In the genomic region with DNA sequence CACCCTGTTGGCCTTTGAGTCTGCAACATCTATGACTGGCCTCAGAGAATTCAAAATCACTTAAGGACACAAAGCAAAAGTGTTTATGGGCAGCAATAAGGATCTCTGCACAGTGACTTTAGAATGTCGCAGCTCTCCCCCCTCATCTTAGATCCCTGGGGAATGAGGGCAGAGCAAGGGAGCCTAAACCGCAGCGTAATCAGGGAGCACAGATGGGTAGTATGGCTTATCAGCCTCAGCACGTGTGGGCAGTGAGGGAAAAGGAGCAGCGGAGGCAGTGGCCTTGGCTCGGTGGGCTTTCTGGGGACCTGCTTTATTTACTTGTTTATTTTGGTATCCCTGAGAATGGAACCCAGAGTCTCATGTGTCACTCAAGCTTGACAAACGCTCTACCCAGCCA, we compare ENCODE assay signal across 19 mouse cellular contexts. TPM values are rescaled to one million over a fixed set of nuclear protein-coding genes. Genes with fewer than 3 reads are reported as not detected.
DNase-seq lines count a peak whose midpoint lies in the region; ATAC-seq and TF ChIP-seq lines count a peak whose summit lies in the region.
"Had no signal": no experiment of that assay in that cellular context is flagged by ENCODE, and none has a peak within 500 bp of the region (broad histone marks: within the 10 kb centered on the region; RNA-seq: fewer than 3 reads in every experiment).

No protein-coding gene starts in this region.

- 0 out of 2 replicates have a peak overlapping the region, but pooled peaks have one; percentile 13 for H3K27ac ChIP-seq in lung, embryonic 16.5 days (ENCODE audit: low read length)
- H3K27ac ChIP-seq in stomach, embryonic 14.5 days (ENCODE audit: low read length) = peak overlapping the region; percentile 2; the same call in 1 of the 2 replicates
- no peak overlapping the region for H3K27ac ChIP-seq in stomach, postnatal 0 days (replicated peaks)
- H3K27ac ChIP-seq in liver, embryonic 14.5 days = no peak overlapping the region
- H3K27ac ChIP-seq in kidney, embryonic 16.5 days (ENCODE audit: low read length) = no peak overlapping the region
- H3K27ac ChIP-seq: embryonic facial prominence, embryonic 10.5 days; forebrain, embryonic 13.5 days; heart, embryonic 10.5 days; hindbrain, embryonic 12.5 days had no signal

- no peaks in the 10 kb centered on the region for H3K9me3 ChIP-seq in lung, embryonic 16.5 days (ENCODE audit: control insufficient read depth, low read length)
- no peaks in the 10 kb centered on the region for H3K9me3 ChIP-seq in stomach, embryonic 14.5 days (ENCODE audit: control insufficient read depth, low read depth, low read length)
- H3K9me3 ChIP-seq in stomach, postnatal 0 days (ENCODE audit: control insufficient read depth, low read length) = no peaks in the 10 kb centered on the region
- no peaks in the 10 kb centered on the region for H3K9me3 ChIP-seq in liver, embryonic 14.5 days (ENCODE audit: control insufficient read depth, low read length)
- no peaks in the 10 kb centered on the region for H3K9me3 ChIP-seq in kidney, embryonic 16.5 days (ENCODE audit: low read length)
- H3K9me3 ChIP-seq: embryonic facial prominence, embryonic 10.5 days; forebrain, embryonic 13.5 days; heart, embryonic 10.5 days; hindbrain, embryonic 12.5 days had no signal

- H3K36me3 ChIP-seq in lung, embryonic 16.5 days (ENCODE audit: control insufficient read depth, insufficient read depth, low read length) = no peaks in the 10 kb centered on the region
- no peaks in the 10 kb centered on the region for H3K36me3 ChIP-seq in stomach, embryonic 14.5 days (ENCODE audit: control insufficient read depth, insufficient read depth, low read length)
- H3K36me3 ChIP-seq in stomach, postnatal 0 days (ENCODE audit: control insufficient read depth, insufficient read depth, low read length) = no peaks in the 10 kb centered on the region
- H3K36me3 ChIP-seq in liver, embryonic 14.5 days (replicated peaks; ENCODE audit: control insufficient read depth, insufficient read depth, low read depth) = no peaks in the 10 kb centered on the region
- H3K36me3 ChIP-seq in kidney, embryonic 16.5 days (ENCODE audit: insufficient read depth, low read length) = no peaks in the 10 kb centered on the region
- H3K36me3 ChIP-seq: embryonic facial prominence, embryonic 10.5 days; heart, embryonic 10.5 days; hindbrain, embryonic 12.5 days had no signal

- WGBS in lung, embryonic 16.5 days = 39% methylated on average over 7 of the region's 7 CpGs
- WGBS in stomach, embryonic 14.5 days = 44% methylated on average over 7 of the region's 7 CpGs
- 63% methylated on average over 7 of the region's 7 CpGs for WGBS in stomach, postnatal 0 days
- 13% methylated on average over 7 of the region's 7 CpGs for WGBS in liver, embryonic 14.5 days (ENCODE audit: insufficient replicate concordance)
- WGBS in kidney, embryonic 16.5 days = 44% methylated on average over 7 of the region's 7 CpGs

- no peak overlapping the region for H3K4me3 ChIP-seq in lung, embryonic 16.5 days (ENCODE audit: low read length)
- no peak overlapping the region for H3K4me3 ChIP-seq in stomach, embryonic 14.5 days (ENCODE audit: low read depth, low read length)
- H3K4me3 ChIP-seq in stomach, postnatal 0 days (ENCODE audit: low read depth, low read length) = no peak overlapping the region
- H3K4me3 ChIP-seq in liver, embryonic 14.5 days (ENCODE audit: insufficient read depth in 1 of 2, low read depth in 2 of 2, low read length in 2 of 2) = no peak overlapping the region
- no peak overlapping the region for H3K4me3 ChIP-seq in kidney, embryonic 16.5 days (ENCODE audit: low read length)
- H3K4me3 ChIP-seq: embryonic facial prominence, embryonic 10.5 days; forebrain, embryonic 13.5 days; heart, embryonic 10.5 days; hindbrain, embryonic 12.5 days had no signal

- H3K27me3 ChIP-seq in lung, embryonic 16.5 days (ENCODE audit: control insufficient read depth, insufficient read depth, low read depth, low read length) = no peaks in the 10 kb centered on the region
- H3K27me3 ChIP-seq in stomach, embryonic 14.5 days (ENCODE audit: control insufficient read depth, insufficient read depth, low read length) = no peaks in the 10 kb centered on the region
- H3K27me3 ChIP-seq in stomach, postnatal 0 days (ENCODE audit: control insufficient read depth, insufficient read depth, low read length) = no peaks in the 10 kb centered on the region
- no peaks in the 10 kb centered on the region for H3K27me3 ChIP-seq in liver, embryonic 14.5 days (ENCODE audit: control insufficient read depth, insufficient read depth, low read length)
- no peaks in the 10 kb centered on the region for H3K27me3 ChIP-seq in kidney, embryonic 16.5 days (ENCODE audit: insufficient read depth, low read length)
- H3K27me3 ChIP-seq: forebrain, embryonic 13.5 days had no signal

- no peak for TF ChIP-seq EP300 in stomach, postnatal 0 days (optimal IDR thresholded peaks at IDR 0.05)
- TF ChIP-seq EP300 in liver, embryonic 14.5 days (IDR thresholded peaks at IDR 0.05; ENCODE audit: low read depth) = peak; percentile 48

- peaks cover 15% of the 10 kb centered on the region for H3K4me1 ChIP-seq in lung, embryonic 16.5 days (replicated peaks; ENCODE audit: control insufficient read depth, insufficient read depth, low read length)
- peaks cover 20% of the 10 kb centered on the region; the same call in 1 of the 2 replicates for H3K4me1 ChIP-seq in stomach, embryonic 14.5 days (ENCODE audit: control insufficient read depth, insufficient read depth, low read length)
- H3K4me1 ChIP-seq in stomach, postnatal 0 days (replicated peaks; ENCODE audit: control insufficient read depth, insufficient read depth) = no peaks in the 10 kb centered on the region
- peaks cover 0 to 15% of the 10 kb centered on the region in 2 experiments; a peak in 3 of 4 replicates for H3K4me1 ChIP-seq in liver, embryonic 14.5 days (replicated peaks; ENCODE audit: control insufficient read depth in 2 of 2, insufficient read depth in 2 of 2, low read length in 1 of 2)
- H3K4me1 ChIP-seq in kidney, embryonic 16.5 days (ENCODE audit: insufficient read depth, low read length) = 0 out of 2 replicates have a peak, but pooled peaks cover 3% of the 10 kb centered on the region
- H3K4me1 ChIP-seq: forebrain, embryonic 13.5 days; hindbrain, embryonic 12.5 days had no signal

- ATAC-seq in lung, embryonic 16.5 days (ENCODE audit: low read depth) = no peak
- no peak for ATAC-seq in stomach, embryonic 14.5 days (ENCODE audit: insufficient number of reproducible peaks, insufficient read depth, low FRiP score, low read depth)
- ATAC-seq in stomach, postnatal 0 days (ENCODE audit: low FRiP score, low TSS enrichment) = no peak
- peak; percentile 78 for ATAC-seq in liver, embryonic 14.5 days (ENCODE audit: insufficient read depth)
- no peak for ATAC-seq in kidney, embryonic 16.5 days (ENCODE audit: low FRiP score, low TSS enrichment)
- ATAC-seq: forebrain, embryonic 13.5 days; forebrain, postnatal 0 days had no signal

- H3K4me2 ChIP-seq in lung, embryonic 16.5 days (ENCODE audit: low read depth, low read length) = no peak overlapping the region
- no peak overlapping the region for H3K4me2 ChIP-seq in stomach, embryonic 14.5 days (replicated peaks; ENCODE audit: low read depth, low read length)
- H3K4me2 ChIP-seq in stomach, postnatal 0 days (replicated peaks; ENCODE audit: low read depth) = no peak overlapping the region
- H3K4me2 ChIP-seq in liver, embryonic 14.5 days (ENCODE audit: low read depth) = peak overlapping the region; percentile 26
- no peak overlapping the region for H3K4me2 ChIP-seq in kidney, embryonic 16.5 days (replicated peaks; ENCODE audit: low read depth, low read length)
- H3K4me2 ChIP-seq: forebrain, embryonic 13.5 days; hindbrain, embryonic 12.5 days had no signal

- TF ChIP-seq CTCF in stomach, postnatal 0 days (IDR thresholded peaks at IDR 0.05; ENCODE audit: low read depth) = no peak
- no peak for TF ChIP-seq CTCF in liver, embryonic 14.5 days (IDR thresholded peaks at IDR 0.05; ENCODE audit: low read depth)

- DNase-seq in lung, adult 18-20 months = no peak
- no peak for DNase-seq in stomach, postnatal 0 days (ENCODE audit: low spot score)
- peak; percentile 11 to 23 (median 16) for DNase-seq in liver, embryonic 14.5 days (ENCODE audit: low read depth in 3 of 3, low spot score in 3 of 3)
- DNase-seq: adrenal gland, adult 2 months; adrenal gland, postnatal 25 days; cerebellum, adult 2 months; cerebellum, postnatal 10 days; forebrain, postnatal 0 days; gastrocnemius, postnatal 25 days; heart, adult 11 months; heart, postnatal 10 days; heart, postnatal 4 days had no signal

- no peak overlapping the region for H3K9ac ChIP-seq in lung, embryonic 16.5 days (ENCODE audit: low read length)
- H3K9ac ChIP-seq in stomach, embryonic 14.5 days (replicated peaks; ENCODE audit: low read depth, low read length) = no peak overlapping the region
- H3K9ac ChIP-seq in stomach, postnatal 0 days (ENCODE audit: low read length) = no peak overlapping the region
- no peak overlapping the region for H3K9ac ChIP-seq in liver, embryonic 14.5 days (replicated peaks)
- H3K9ac ChIP-seq in kidney, embryonic 16.5 days (replicated peaks; ENCODE audit: low read length) = no peak overlapping the region
- H3K9ac ChIP-seq: forebrain, embryonic 13.5 days; forebrain, postnatal 0 days; hindbrain, embryonic 12.5 days had no signal

RNA-seq across cellular contexts. Expression of a gene that starts 34.4 kb away (rescaled TPM):
- 383 and 396 TPM in 2 replicates for polyA plus RNA-seq in lung, embryonic 16.5 days (2015; fragmentation: Nextera tagmentation; extraction: Ambion mirVana)
- 366 and 410 TPM in 2 replicates for polyA plus RNA-seq in stomach, embryonic 14.5 days (2014; fragmentation: Nextera tagmentation; extraction: Ambion mirVana)
- polyA plus RNA-seq in stomach, postnatal 0 days (2015; fragmentation: Nextera tagmentation; extraction: Ambion mirVana) = 95.3 and 95.5 TPM in 2 replicates
- polyA plus RNA-seq in liver, embryonic 14.5 days (2012; rRNA removed) = 4.5 and 5.2 TPM in 2 replicates
- 4.2 TPM in 2 replicates for polyA plus RNA-seq in liver, embryonic 14.5 days (2014; fragmentation: Nextera tagmentation; extraction: Ambion mirVana)
- 357 and 367 TPM in 2 replicates for polyA plus RNA-seq in kidney, embryonic 16.5 days (2015; fragmentation: Nextera tagmentation; extraction: Ambion mirVana)

Comparison
In these comparisons a context has a peak if more than half of its experiments do, and no peak if none do; other contexts are left out.
1. H3K27ac ChIP-seq: peak in lung, embryonic 16.5 days (single experiment) and stomach, embryonic 14.5 days (single experiment); none in stomach, postnatal 0 days (single experiment), liver, embryonic 14.5 days (single experiment) and kidney, embryonic 16.5 days (single experiment).
2. DNase-seq: peak in liver, embryonic 14.5 days (3 of 3); none in lung, adult 18-20 months (0 of 2) and stomach, postnatal 0 days (single experiment).
3. RNA of a gene that starts 34.4 kb away (polyA plus RNA-seq): 366 to 410 TPM in stomach, embryonic 14.5 days, 383 to 396 TPM in lung, embryonic 16.5 days, 357 to 367 TPM in kidney, embryonic 16.5 days and 95.3 to 95.5 TPM in stomach, postnatal 0 days; 4.2 to 5.2 TPM in liver, embryonic 14.5 days; every median in the first group is over 10 times any median in the second.